Mouse (Mus musculus): ENCODE results near the gene Hapln4.
"Not testable (repeated sequence)": the region's sequence is repeated elsewhere in the genome, so short reads cannot be mapped to it uniquely, and the experiment has no call there.

Hapln4 gene

GRCm38 (mm10) chr8:70083285-70083684 lies at the start of gene Hapln4:
Hapln4 (plus strand) TSS chr8:70083457.
- in situ Hi-C loops (cut with MboI, MseI), result no loop called here

- in situ Hi-C loops (cut with MboI, MseI), result no loop called here
Measured at GRCm38 (mm10) chr8:70037994-70038393, 45.3 kb upstream of the Hapln4 start.

- in situ Hi-C loops (cut with MboI, MseI), result no loop called here
Measured at GRCm38 (mm10) chr8:70041885-70042546, 41.2 kb upstream of the Hapln4 start.

GRCm38 (mm10) chr8:70042583-70043455 lies 40.4 kb upstream of the Hapln4 start, which contains the start of the genes Mau2 and Sugp1:
Mau2 (minus strand) TSS chr8:70042734.
Sugp1 (plus strand) TSS chr8:70042813.
- in situ Hi-C loops (cut with MboI, MseI), result no loop called here

GRCm38 (mm10) chr8:70043996-70044395 lies 39.3 kb upstream of the Hapln4 start:
- in situ Hi-C loops (cut with MboI, MseI), result no loop called here

- in situ Hi-C loops (cut with MboI, MseI), result no loop called here
Measured at GRCm38 (mm10) chr8:70049662-70050061, 33.6 kb upstream of the Hapln4 start.

- in situ Hi-C loops (cut with MboI, MseI), result not testable (repeated sequence)
Measured at GRCm38 (mm10) chr8:70050434-70050833, 32.8 kb upstream of the Hapln4 start.

GRCm38 (mm10) chr8:70057721-70058120 lies 25.5 kb upstream of the Hapln4 start:
- in situ Hi-C loops (cut with MboI, MseI), result no loop called here

GRCm38 (mm10) chr8:70071836-70072440 lies 11.3 kb upstream of the Hapln4 start:
- in situ Hi-C loops (cut with MboI, MseI), result no loop called here

GRCm38 (mm10) chr8:70072441-70073069 lies 10.7 kb upstream of the Hapln4 start, which contains the start of gene Tm6sf2:
Tm6sf2 (plus strand) TSS chr8:70072924.
- in situ Hi-C loops (cut with MboI, MseI), result no loop called here

GRCm38 (mm10) chr8:70073120-70073519 lies 10.1 kb upstream of the Hapln4 start:
- in situ Hi-C loops (cut with MboI, MseI), result no loop called here

- in situ Hi-C loops (cut with MboI, MseI), result no loop called here
Measured at GRCm38 (mm10) chr8:70073682-70074081, 9.6 kb upstream of the Hapln4 start.

GRCm38 (mm10) chr8:70081976-70082375 lies 1.3 kb upstream of the Hapln4 start:
- in situ Hi-C loops (cut with MboI, MseI), result no loop called here

GRCm38 (mm10) chr8:70084191-70085065 lies 1.2 kb downstream of the Hapln4 start:
- in situ Hi-C loops (cut with MboI, MseI), result no loop called here

GRCm38 (mm10) chr8:70086151-70086550 lies 2.9 kb downstream of the Hapln4 start:
- in situ Hi-C loops (cut with MboI, MseI), result no loop called here

- in situ Hi-C loops (cut with MboI, MseI), result no loop called here
Measured at GRCm38 (mm10) chr8:70087237-70087636, 4.0 kb downstream of the Hapln4 start.

- in situ Hi-C loops (cut with MboI, MseI), result no loop called here
Measured at GRCm38 (mm10) chr8:70087836-70088650, 4.8 kb downstream of the Hapln4 start.

- in situ Hi-C loops (cut with MboI, MseI), result no loop called here
Measured at GRCm38 (mm10) chr8:70089296-70089960, 6.2 kb downstream of the Hapln4 start.

GRCm38 (mm10) chr8:70092786-70093185 lies 9.5 kb downstream of the Hapln4 start:
- in situ Hi-C loops (cut with MboI, MseI), result no loop called here

Data from T-helper 1 cell (primary cell).